Mouse (Mus musculus) ZHBTc4 (cell line): ENCODE data around the gene Mgmt.
A peak's percentile ranks its signal among the peaks of the same experiment; 100 is the strongest.

ENCODE experiments used
- DNase-seq: peaks from one replicate; pipeline ENCODE4 v3.0.0-alpha.2; 2011; ENCODE audit warnings: low read depth, low spot score

The Mgmt gene

DNA sequence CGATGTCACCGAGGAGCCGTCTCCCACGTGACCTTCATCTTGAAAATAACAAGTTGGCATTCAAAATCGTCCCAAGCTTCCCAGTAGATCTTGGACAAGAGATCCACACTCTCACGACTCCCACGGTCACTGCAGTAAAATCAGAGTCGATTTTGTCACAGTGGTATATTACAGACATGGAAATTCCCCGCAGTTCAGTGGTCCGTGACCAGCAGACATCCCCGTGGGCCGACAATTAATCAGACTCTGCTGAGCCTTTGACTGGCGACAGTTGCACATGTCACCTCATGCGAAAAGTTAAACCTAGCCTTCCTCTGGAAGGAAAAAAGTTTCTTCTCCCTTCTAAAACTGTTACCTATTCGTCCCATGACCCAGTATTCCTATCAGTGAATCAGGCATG lies 106.8 kb downstream of the Mgmt start:
- DNase-seq, result no peak

DNA sequence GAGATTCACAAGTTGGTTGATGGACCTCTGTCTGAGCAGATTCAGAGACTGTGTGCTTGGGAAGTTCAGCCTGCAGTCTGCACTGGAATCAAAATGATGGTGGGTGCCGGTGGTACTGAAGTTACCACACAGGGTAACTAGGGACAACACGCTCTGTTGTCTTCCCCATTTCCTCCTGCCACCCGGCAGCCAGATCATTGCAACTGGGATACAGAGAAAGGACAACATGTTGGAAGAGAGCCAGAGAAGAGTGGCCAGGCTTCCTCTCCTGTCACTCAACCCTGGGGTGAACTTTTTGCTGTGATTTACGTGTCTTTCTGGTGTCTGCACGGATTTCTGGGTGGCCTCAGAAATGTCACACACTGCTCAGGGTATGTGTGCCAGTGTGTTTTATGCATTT lies 107.4 kb downstream of the Mgmt start:
- DNase-seq, result no peak

DNA sequence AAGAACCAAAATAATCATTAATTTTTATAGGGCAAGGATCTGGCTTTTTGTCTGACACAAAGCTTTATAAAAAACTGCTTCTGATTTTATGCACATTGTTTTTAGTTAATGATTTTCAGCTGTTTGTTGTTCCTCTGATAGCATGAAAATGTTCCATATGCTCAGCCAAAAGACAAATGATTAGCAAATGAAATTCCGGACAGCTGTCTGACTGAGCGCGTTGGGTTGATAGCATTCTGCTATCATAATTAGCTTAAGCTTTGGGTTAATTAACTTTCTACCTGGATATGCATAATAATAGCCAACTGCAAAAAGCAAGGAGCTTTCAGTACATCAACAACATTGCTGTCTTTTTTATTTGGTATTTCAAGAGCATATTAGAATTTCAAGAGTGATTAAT lies 108.0 kb downstream of the Mgmt start:
- DNase-seq, result no peak

DNA sequence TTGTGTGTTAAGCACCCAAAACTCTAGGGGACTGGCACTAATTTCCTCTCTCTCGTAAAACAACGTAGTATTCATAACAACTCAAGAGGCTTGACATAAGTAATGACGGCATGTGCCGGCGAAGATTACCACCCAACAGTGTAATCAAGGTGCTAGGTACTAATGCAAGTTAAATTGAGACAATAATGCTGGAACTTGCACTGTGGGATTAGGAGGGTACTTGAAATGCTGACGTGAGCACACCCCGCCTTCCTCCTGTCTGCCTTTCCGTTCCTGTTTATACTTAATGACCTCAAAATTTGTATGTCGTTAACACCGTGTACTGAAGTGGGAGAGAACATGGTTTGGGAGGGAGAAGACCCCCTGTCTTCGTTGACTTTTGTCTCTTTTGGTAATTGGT lies 110.9 kb downstream of the Mgmt start:
- no peak for DNase-seq

DNA sequence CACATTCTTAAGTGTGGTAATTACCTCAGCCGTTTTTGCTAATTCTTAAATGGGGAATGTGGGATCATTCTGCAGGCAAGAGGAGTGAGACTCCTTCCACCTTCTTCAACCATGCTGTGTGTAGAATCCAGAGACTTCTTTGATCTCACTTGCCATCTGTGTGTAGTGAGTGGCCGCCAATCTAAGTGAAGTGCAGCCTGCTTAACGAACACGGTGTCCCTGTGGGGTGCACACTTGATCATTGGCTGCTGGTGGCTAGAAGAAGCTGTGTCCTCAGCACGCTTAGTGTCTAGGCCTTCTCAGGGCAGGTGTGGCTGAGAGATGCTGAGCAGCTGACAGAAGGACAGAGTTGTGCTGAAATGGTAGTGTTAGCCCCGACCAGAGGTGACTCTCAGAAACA lies 113.9 kb downstream of the Mgmt start:
- no peak for DNase-seq

DNA sequence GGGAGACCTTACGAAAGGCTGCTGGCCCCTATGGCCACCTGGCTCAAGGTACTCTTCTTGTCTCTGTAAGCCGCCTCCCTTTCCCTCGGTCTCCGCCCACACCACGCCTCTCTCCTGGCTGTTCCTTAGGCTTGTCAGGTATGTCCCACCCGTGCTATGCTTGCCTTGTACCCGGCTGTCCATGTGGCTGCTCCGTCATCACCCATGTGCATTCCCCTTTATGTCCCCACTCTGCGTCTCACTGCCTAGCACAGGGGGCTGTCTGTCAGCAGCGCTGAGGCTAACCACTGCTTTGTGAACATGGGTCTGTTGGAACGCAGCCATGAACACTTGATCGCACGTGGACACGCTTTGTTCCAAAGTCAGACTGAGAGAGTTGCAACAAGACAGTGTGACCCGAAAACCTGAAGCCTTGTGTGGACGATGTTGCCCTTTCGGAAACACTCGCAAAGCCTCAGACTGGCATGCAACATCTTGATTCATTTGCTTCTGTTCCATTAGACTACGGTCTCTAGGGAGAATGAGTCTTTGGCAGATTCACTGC lies 115.4 kb downstream of the Mgmt start:
- no peak for DNase-seq

DNA sequence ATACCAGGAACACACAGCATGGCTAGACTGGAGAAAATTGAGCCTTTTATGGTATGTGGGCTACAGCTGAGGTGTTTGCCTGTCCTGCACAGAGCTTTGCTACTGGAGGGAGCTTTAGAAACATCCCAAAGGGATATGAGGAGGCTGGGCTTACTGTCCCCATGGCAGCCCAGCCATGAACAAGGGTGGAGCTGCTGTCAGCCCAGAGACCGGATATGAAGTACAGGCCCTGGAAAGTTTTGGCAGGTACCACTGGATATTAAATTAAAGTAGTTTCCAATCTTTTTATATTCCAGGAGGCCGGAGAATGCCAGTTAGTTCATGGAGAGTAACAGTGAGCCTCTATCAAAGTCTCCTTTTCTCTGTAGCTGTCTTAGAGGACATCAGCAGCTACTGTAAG lies 116.0 kb downstream of the Mgmt start:
- no peak for DNase-seq

DNA sequence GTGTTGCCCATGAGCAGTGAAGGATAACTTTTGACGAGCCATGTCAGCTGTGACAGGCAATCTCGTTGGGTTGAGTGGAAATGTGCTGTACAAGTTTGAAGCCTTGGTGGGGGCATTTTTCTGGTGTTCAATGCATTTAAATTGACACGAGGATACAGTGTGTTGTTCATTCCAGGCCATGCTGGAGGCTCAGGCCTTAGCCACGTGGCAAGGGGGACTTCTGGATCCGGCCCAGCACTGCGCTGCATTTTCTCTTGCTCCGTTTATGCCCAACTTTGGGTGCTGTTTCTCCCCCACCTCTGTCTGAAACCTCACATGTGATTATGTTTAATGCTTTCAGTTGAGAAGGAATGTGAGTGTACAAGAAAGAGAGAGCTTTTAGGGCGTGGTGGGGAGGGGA lies 118.3 kb downstream of the Mgmt start:
- DNase-seq, result no peak

DNA sequence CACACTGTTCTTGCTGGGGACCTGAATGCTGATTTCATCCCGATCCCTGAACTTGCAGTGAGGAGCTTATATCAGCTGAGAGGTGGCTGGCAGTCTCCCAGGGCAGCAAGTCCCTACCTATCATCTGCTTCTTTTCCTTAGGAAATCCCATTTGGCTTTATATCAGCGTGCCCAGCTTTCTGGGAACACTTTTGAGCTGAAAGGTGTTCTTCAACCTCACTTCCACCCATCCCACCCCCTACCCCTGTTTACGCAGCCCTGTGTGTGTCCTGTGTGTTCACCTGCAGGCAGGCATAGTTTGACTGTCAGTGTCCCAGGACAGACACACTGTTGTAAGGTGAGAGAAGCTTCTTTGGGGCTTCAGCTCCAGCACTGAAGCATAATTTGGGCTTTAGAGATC lies 119.0 kb downstream of the Mgmt start:
- DNase-seq, result no peak

DNA sequence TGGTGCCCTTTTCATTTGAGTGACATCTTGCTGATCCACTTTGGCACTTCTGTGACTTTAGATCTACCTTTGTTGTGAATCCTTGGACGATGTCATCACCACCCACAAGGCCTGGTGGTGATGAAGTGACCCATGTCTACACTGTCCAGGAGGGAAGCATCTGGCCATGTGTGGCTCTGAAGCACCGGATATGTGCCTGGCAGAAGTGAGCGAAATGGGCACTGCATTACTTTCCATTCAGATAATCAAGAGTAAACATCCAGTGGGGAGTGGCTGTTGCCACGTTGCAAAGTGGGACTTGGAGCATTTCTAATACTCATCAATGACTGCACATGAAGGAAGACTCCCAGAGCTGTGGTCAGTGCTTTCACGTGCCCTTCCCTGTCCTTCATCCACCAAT lies 124.2 kb downstream of the Mgmt start:
- no peak for DNase-seq

DNA sequence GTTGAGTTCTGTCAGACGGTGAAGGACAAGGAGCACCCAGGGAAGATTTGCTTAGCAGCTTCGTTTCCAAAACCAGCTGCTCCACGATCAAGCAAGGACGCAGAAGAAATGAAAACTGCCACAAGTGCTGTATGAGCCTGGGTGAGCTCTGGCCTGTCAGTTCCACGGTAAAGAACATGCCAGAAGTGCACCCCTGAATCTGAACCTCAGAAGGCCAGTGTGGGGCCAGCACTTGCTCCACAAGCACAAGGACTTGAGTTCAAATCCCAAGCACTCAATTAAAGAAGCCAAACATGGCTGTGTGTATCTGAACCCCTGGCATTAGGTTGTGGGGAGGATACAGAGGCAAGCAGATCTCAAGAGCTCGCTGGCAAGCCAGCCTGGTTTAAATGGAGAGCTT lies 125.8 kb downstream of the Mgmt start:
- no peak for DNase-seq

DNA sequence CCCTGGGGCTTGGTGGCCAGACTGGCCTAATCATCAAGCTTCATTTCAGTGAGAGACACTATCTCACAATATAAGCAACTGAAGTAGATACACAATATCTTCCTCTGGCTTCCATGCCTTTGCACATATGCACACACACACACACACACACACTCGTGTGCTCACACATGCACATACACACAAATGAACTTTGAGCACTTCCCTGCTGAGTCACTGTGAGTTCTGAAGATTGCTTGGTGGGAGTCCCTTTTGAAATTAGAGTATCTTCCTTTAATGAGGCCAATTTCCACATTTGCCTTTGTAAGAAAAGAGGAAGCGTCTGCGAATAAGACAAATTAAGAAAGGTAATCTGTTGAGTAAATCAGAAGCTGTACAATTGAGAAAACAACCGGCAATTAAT lies 136.4 kb downstream of the Mgmt start:
- no peak for DNase-seq

DNA sequence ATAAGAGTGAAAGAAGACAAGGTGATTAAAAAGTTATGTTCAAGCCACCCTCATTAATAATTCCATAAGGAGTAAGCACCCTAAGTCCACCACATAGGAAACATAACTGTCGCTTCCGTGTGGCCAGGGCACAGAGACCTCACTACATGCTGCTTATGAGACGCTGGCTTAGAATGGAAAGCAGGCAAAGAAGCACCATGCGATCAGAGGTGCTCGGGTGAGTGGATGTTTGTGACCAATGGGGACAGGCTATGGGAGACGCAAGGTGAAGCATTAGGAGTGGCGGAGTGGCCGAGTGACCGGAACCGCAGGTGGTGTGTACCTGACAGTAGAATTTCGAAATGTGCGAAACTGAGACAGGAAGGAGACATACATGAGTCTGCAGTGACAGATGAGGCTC lies 138.8 kb downstream of the Mgmt start:
- no peak for DNase-seq

DNA sequence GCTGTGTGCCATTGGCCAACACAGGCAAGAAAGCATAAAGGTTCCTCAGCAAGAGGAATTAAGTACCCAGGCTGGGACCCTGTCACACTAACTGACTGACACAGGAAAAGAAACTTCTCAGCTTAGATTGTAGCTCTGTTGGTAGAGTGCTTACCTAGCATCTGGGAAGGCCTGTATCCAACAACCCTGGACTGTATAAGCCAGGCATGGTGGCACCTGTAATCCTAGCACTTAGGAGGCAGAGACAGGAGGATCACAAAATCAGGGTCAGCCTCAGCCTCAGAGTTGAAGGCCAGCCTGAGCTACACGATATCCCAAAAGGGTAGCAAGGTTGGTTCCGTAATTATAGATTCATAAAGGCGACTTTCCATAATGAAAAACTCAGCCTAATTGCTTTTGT lies 140.6 kb downstream of the Mgmt start:
- DNase-seq, result no peak

DNA sequence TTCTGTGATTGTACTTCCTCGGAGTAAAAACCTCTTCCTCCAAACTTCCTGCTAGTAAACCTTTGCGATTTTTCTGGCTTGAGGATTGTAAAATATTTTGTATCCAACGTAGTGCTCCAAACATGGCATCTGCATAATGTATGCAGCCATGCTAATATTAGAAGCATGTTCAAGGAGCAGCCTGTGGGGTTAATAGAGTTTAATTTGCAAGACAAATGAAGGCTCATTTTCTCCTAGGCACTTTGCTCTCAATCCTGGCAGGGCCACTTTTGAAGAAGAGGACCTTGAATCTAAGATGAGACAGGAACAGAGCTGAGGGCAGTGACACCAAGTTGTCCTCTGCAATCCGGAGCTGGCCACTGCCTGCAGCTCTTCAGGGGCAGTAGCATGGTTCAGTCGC lies 141.5 kb downstream of the Mgmt start:
- DNase-seq, result no peak

DNA sequence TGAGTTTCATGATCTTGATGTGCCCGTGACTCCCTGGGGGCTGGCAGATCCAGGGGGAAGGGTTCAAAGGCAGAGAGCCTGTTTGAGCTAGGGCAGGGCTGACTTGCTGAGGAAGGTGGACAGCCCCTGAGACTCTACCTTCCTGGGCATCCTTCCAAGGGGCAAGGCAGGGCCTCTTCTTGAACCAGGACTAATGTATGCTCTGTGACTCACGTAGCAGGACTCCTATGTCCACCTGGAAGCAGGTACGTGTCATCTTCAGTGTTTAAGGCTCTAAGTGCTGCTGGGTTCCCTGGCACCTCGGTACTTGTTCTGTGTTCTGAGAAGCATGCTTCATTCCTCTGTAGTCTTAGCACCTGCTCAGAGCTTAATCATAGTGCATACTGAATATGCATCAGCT lies 143.1 kb downstream of the Mgmt start:
- DNase-seq, result no peak

DNA sequence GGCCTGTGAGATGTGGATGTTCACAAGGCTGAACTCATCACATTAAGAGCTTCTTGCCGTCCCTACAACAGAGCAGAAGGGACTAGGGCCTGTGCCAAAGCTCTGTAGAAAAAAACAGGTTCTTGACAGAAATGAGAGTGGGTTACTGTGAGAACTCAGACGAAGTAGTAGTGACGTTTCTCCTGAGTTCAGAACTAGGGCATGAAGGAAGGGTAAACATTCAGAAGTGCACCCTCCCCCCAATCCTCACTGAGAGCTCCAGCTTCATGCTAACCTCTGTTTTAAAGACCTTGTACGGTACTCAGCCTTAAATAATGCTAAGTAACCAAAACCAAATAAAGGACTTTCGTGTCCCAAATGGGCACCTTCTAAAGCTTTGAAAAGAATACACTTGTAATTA lies 143.5 kb downstream of the Mgmt start:
- DNase-seq, result no peak

DNA sequence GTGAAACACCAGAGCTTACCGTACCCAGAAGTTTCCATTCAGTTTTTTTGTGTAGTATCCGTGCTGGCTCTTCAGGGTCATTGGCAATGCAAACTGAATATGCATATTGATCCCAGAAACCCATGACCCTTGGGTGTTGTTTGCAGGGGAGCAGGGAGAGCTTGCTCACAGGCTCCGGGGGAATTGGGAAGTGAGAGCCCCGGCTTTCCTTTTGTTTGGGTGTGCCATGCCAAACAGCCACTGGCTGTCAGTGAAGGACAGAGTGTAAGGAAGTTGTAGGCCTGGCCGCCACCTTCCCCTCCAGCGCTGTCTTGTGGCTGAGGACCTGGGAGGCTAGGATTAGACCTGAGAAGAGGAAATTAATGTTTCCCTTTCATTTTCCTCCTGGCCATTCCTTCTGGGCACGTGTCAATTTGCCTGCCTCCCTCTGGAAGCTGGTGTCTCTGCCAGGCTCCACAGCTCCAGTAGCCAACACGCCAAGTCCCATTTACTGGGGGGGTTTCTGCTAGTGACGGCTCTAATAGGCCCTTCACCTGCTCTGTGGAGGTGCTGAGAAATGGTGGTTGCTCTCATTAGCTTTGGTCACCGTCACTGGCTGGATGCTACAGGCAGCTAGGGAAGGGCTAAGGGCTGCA lies 144.0 kb downstream of the Mgmt start:
- DNase-seq, result no peak

DNA sequence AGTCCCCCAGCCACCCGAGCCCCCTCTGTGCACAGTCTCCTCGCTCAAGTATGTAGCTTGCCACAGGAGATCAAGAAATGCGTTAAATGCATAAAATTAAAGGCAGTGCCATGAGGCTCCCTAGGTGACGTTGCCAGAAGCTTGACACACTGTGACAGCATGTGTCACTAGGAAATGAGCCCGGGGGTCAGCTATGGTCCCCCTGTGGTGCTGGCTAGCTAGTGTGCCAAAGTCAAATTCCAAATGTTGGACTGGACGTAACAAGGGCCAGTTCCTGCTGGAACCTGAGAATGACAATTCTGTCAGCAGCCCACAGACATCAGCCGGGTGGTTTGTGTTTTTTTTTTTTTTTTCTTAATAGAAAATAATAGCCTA lies 144.5 kb downstream of the Mgmt start:
- DNase-seq, result no peak

DNA sequence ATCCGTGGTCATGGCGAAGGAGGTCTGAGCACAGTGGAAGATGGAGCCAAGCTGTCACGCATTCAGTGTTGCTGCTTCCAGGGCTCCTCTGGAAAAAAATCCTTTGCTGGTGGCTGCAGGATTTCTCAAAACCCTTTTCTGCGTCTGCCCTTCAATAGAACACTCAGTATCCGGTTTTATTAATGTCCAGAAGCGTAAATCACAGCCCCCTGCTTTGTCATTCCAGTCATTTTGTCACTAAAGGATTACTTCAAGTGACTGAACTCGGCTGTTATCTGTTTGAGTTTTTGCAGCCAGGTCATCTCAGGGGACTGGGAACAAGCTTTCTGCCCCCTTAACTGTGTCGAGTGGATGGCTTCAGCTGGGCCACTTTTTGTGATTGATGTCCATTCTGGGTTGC lies 146.2 kb downstream of the Mgmt start:
- DNase-seq, result no peak

DNA sequence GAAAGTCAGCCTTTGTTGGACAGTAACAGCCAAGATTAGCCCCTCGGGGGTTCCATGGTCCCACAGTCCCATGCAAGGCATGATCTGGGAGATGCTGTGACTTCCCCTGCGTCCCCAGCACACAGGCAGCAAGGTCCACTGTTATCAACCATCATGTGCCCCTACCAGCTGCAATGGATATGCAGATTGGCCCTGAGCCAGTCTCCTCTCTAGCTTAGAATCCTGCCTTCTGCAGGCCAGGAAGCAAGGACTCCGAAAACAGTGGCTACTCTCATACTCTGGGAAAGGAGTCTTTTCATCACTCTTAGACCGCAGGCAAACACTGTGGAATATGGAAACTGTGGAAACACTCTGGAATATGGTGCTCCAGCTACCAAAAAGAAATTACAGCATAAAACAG lies 152.5 kb downstream of the Mgmt start:
- no peak for DNase-seq

DNA sequence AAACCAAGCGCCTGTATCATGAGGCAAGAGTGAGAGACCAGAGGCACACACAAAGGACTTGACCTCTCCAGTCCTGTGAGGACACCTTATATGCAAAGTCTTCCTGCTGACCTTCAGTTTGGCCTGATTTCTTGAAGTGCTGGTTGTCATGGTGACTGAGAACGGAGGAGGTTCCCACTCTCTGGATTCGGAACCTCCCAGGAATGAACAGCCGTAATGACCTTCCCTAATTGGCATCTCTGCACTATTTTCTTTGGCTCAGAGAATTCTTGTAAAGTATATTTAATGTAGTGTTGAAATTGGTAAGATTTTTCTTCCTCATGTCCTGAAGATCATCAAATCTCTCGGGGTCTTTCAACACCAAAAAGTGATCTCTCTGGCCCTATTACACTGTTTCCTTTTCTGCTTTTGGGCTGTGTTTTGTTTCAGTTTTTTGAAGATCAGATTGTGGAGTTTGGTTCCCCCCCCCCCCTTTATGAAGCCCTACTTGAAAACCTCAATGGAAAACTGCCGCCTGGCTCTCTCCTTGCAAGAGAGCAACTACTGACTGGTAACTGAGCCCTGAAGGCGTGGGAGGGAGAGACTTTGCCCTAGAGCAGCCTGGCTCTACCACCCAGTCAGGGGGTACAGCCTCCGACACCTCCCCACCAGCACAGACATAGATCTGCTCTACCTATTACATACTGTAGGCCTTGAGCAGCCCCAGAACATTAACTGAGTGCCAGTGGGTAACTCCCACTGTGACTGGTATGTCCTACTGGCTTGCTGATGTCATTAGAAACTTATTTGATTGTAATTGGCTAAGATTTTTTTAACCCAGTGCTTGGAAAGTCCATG lies 153.9 kb downstream of the Mgmt start:
- no peak for DNase-seq

DNA sequence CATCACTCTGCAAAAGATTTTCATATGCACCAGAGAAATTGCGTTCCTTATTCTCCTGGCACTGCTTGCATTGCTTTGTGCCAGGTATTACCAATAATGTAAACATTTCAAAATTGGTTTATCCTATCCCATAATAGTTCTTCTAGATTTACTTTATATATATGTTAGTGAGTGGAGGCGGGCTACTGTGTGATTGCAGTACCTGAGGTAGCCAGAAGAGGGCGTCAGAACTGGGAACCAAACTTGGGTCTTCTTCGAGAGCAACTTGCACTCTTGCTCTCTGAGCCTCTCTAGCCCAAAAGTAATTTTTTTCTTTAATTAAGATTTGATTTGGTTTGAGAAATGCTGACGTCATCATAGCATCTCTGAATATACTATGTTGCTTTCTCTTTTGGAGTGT lies 159.9 kb downstream of the Mgmt start:
- peak; percentile 20 for DNase-seq
